Mouse (Mus musculus) gastrocnemius, postnatal 10 days (tissue): ENCODE measurements around the gene Pdpk1. TPM values are rescaled to one million over a fixed set of nuclear protein-coding genes. Genes with fewer than 3 reads are reported as not detected.

Source experiments
- DNase-seq: peaks from one replicate; pipeline ENCODE4 v3.0.0; 2021; ENCODE audit warnings: mixed read lengths
- total RNA-seq, 2 experiments: library from RNA; stranded (reverse); gene quantifications; 2 replicates each; pipeline ENCODE4 v1.2.3; 2021

Gene Pdpk1
- total RNA-seq, 2 experiments from 2014 or later = 44.2 to 47.0 TPM

DNA sequence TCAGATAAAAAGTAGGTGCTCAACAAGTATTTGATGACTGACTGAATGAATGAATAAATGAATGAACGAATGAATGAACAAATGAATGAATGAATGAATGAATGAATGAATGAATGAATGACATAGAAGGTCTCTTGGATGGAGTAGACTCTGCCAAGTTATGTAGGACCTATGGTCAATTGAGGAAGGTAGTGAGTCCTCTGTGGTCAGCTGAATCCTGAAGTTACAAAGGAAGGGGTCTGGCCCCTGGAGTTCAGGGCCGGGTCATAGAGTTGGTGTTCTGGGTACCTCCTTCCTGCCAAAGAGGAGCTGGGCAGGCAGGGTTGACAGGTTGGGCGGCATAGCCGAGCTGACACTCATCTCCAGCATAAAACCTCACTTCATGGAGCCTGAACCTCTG is 112.9 kb downstream of the Pdpk1 start, which contains the start of gene Prss27:
Gene Prss27 (plus strand): TSS at position 301 of the 400 bp plus-strand sequence.
- DNase-seq = no peak

DNA sequence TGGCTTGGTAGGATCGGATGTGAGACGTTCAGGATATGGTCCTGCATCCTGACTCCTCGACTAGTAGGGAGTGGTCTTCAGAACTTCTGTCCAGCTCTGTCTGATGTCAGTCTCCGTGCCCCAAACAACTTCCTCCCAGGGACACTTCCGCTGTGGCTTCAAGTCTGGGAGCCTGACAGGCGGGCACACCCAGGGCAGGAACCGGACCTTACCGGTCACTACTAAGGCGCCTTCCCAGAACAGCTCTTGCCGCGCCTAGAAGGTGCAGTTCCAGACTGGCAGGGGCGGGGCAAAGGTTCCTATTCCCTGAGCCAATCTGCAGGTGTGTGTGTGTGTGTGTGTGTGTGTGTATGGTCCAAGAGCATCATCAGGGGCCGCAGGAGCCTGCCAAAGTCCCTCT is 113.4 kb downstream of the Pdpk1 start:
- no peak for DNase-seq

DNA sequence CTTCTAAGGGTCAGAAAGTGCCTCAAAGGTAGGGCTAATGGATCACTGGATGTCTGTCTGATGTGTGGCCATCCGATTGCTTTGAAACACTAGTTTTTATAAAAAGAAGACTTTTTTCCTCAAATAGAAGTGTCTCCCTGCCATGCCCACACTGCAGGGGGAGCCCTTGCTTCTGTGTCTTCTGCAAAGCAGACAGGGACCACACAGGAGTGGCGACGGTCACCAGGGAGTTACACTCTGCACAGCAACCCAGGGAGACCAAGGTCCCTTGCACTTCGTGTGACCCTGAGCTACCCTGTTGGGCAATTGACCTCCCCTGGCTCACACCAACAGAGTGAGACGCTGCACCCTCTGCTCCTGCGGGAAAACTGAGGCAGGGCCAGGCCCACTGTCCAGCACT is 113.8 kb downstream of the Pdpk1 start:
- no peak for DNase-seq

DNA sequence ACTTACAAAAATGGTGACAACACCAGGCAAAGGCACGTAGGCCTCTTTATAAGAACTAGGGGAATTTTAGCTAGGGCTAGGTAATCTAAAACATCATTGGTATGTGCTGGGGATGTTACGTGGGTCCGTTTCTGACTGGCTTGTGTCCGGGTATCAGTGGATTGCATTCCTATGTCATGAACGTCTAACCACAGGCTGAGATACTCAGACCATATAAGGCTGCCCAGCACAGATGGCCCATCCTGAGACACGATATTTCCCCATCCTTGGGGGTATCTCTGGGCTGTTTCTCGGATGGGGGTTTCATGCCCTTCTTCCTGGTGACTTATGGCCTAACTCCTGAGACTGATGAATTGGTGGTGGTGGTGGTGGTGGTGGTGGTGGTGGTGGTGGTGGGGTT is 115.6 kb downstream of the Pdpk1 start:
- DNase-seq = no peak

DNA sequence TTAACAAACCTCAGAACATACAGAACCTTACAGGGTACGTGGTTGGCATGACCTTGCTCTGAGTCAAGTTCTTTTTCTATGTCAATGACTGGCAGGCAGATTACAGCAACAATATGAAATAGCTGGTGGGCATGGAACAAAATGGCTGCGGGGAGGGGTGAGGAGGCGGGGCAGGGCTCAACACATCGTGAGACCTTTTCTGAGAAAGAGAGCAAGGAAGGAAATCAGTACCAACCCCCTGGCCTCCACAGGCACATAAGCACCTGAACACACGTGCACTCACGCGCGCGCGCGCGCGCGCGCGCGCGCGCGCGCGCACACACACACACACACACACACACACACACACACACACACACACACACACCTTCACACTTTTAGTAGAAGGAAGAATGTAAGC is 120.2 kb downstream of the Pdpk1 start:
- no peak for DNase-seq

DNA sequence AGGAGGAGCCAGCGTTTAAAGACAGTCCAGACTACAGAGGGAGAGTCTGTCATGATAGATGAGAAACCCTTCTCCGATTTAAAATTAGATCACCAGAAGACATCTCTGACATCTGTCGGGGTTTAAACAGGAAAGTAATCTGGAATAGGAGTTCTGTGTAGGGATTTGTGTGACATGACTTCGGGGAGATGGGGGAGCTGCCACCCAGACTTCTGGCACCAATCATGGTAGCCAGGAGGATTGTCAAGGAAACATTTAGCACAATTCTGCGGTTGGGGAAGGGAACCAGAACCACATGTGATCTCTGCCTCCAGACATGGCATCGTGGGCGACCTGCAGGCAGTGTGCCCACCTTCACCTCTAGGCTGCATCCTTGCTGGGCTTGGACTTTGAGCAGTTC is 121.2 kb downstream of the Pdpk1 start:
- DNase-seq = no peak

Other genes with a start within 250 kb of the Pdpk1 start
- gene Dcpp3, start 233.5 kb downstream of the Pdpk1 start, total RNA-seq = not detected
- not detected for gene Sbp, start 209.3 kb downstream of the Pdpk1 start, total RNA-seq
- not detected for gene Sbpl, start 195.7 kb downstream of the Pdpk1 start, total RNA-seq
- not detected for gene Prss30, start 170.4 kb downstream of the Pdpk1 start, total RNA-seq
- not detected for gene Prss22, start 152.8 kb downstream of the Pdpk1 start, total RNA-seq
- gene Prss27, start 112.8 kb downstream of the Pdpk1 start, total RNA-seq = not detected
- gene Kctd5, start 77.4 kb downstream of the Pdpk1 start, total RNA-seq = 10 to 100 TPM; 16.9 to 18.2 TPM
- gene Amdhd2, start 12.8 kb upstream of the Pdpk1 start, total RNA-seq = 10 to 100 TPM; 12.0 to 16.6 TPM
- gene Atp6v0c, start 18.8 kb upstream of the Pdpk1 start, total RNA-seq = 100 to 1,000 TPM; 180 to 191 TPM
- 1 to 10 TPM; 5.8 to 8.9 TPM for gene Tbc1d24, start 54.6 kb upstream of the Pdpk1 start, total RNA-seq
- gene Ntn3, start 58.6 kb upstream of the Pdpk1 start, total RNA-seq = 1 to 10 TPM; 1.6 to 2.5 TPM
- 1 to 10 TPM; 2.5 to 4.0 TPM for gene Tedc2, start 69.9 kb upstream of the Pdpk1 start, total RNA-seq
- gene Ccnf, start 100.6 kb upstream of the Pdpk1 start, total RNA-seq = 1 to 10 TPM; 5.0 to 8.2 TPM
- gene Abca17, start 200.1 kb upstream of the Pdpk1 start, total RNA-seq = under 1 TPM in 1 of 2 experiments, not detected in 1; 0.05 TPM
- gene Abca3, start 201.0 kb upstream of the Pdpk1 start, total RNA-seq = 10 to 100 TPM; 10.2 to 11.4 TPM